Mouse (Mus musculus) limb, embryonic 11.5 days (tissue): ENCODE data around the gene Nt5c2. TPM values are rescaled to one million over a fixed set of nuclear protein-coding genes. Genes with fewer than 3 reads are reported as not detected.

Experiments used
- ATAC-seq: fragments of 200-750 bp; cut with Nextera tagmentation; 2 replicates; pipeline ENCODE4 v1.8.0; 2017; ENCODE audit warnings: low read depth; ENCODE audit not compliant: insufficient number of reproducible peaks, low FRiP score, low TSS enrichment
- DNase-seq: peaks from one replicate; pipeline ENCODE4 v3.0.0-alpha.2; 2015; ENCODE audit warnings: low spot score
- H3K27ac ChIP-seq: fragments of 300-500 bp; sonication (generic); replicated peaks from 2 replicates; pipeline ENCODE4 v1.5.1; 2014; ENCODE audit warnings: low read depth, mild to moderate bottlenecking, low read length
- H3K27me3 ChIP-seq: fragments of 300-500 bp; sonication (generic); 2 replicates; pipeline ENCODE4 v1.6.1; 2014; ENCODE audit warnings: mild to moderate bottlenecking, low read length, mixed read lengths; ENCODE audit not compliant: control insufficient read depth, insufficient read depth
- H3K36me3 ChIP-seq: fragments of 300-500 bp; sonication (generic); 2 replicates; pipeline ENCODE4 v1.6.1; 2014; ENCODE audit warnings: mild to moderate bottlenecking, low read length, moderate library complexity, mixed read lengths; ENCODE audit not compliant: control insufficient read depth, insufficient read depth
- H3K4me1 ChIP-seq: fragments of 300-500 bp; sonication (generic); 2 replicates; pipeline ENCODE4 v1.6.1; 2014; ENCODE audit warnings: low read length, mixed read lengths; ENCODE audit not compliant: control insufficient read depth, insufficient read depth
- H3K4me2 ChIP-seq: fragments of 300-500 bp; sonication (generic); 2 replicates; pipeline ENCODE4 v1.6.1; 2014; ENCODE audit warnings: low read depth, mild to moderate bottlenecking, moderate library complexity; ENCODE audit not compliant: severe bottlenecking
- H3K4me3 ChIP-seq: fragments of 300-500 bp; sonication (generic); 2 replicates; pipeline ENCODE4 v1.5.1; 2014; ENCODE audit warnings: low read depth, low read length
- H3K9ac ChIP-seq: fragments of 300-500 bp; sonication (generic); 2 replicates; pipeline ENCODE4 v1.6.1; 2014; ENCODE audit warnings: mild to moderate bottlenecking, low read length
- H3K9me3 ChIP-seq: fragments of 300-500 bp; sonication (generic); 2 replicates; pipeline ENCODE4 v1.6.1; 2016; ENCODE audit warnings: low read length; ENCODE audit not compliant: control insufficient read depth
- WGBS: fragments of 180-500 bp; shearing (Covaris S2); extraction: QIAGEN DNeasy Blood & Tissue Kit; methylation state at CpG from one replicate; pipeline ENCODE4 v1.1.7; 2014; 5-methylcytosine and 5-hydroxymethylcytosine counted together
- polyA plus RNA-seq: library from polyadenylated mRNA; unstranded; fragments of >200 nt; fragmentation: Nextera tagmentation; extraction: Ambion mirVana; gene quantifications from 2 replicates; pipeline ENCODE4 v1.2.1, GENCODE M21; 2014

The Nt5c2 gene
- polyA plus RNA-seq, 1 experiment from 2014 or later = 94.6 TPM

DNA sequence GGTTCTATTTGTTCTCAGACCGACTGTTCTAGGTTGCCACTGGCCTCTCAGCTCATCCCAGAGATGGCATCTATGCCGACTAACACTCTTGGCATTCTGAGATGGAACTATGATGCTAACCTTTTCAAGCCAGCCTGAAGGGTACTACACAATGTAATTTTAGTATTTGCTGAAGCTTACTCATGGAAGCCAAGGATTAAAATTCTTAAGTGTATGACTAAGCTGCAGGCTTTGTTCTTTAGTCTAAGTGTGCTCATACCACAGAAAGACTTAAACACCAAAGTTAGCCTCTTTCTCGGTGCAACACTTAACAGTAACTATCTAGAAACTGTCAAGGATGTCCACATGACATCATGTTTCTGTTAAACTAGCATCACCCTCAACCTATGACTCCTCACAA is 122.1 kb downstream of the Nt5c2 start:
- H3K27me3 ChIP-seq = no peaks in the 10 kb centered on the region
- DNase-seq (no peak), ATAC-seq (no peak)
- H3K4me3 ChIP-seq = no peak overlapping the region
- no peak overlapping the region for H3K27ac ChIP-seq
- no peaks in the 10 kb centered on the region for H3K4me1 ChIP-seq
- peaks cover 4% of the 10 kb centered on the region; the same call in 1 of the 2 replicates for H3K9me3 ChIP-seq
- no peak overlapping the region for H3K4me2 ChIP-seq
- no peak overlapping the region for H3K9ac ChIP-seq
- WGBS = 94% methylated on average over 3 of the region's 3 CpGs
- H3K36me3 ChIP-seq = peaks cover 29% of the 10 kb centered on the region

GRCm38 (mm10) chr19:46890657-46891056 is 124.3 kb downstream of the Nt5c2 start:
- no peak for ATAC-seq
- no peak overlapping the region for H3K9ac ChIP-seq
- H3K4me2 ChIP-seq = no peak overlapping the region
- no peak overlapping the region for H3K4me3 ChIP-seq
- H3K36me3 ChIP-seq = peaks cover 21% of the 10 kb centered on the region
- no peaks in the 10 kb centered on the region for H3K27me3 ChIP-seq
- no peak overlapping the region for H3K27ac ChIP-seq
- WGBS = 95% methylated on average over 8 of the region's 8 CpGs
- no peaks in the 10 kb centered on the region for H3K4me1 ChIP-seq
- no peaks in the 10 kb centered on the region for H3K9me3 ChIP-seq
- DNase-seq = no peak

GRCm38 (mm10) chr19:46889666-46890065 is 125.3 kb downstream of the Nt5c2 start:
- Histone ChIP-seq H3K4me3 (no peak overlapping the region), H3K9me3 (no peaks in the 10 kb centered on the region), H3K4me2 (no peak overlapping the region), H3K4me1 (no peaks in the 10 kb centered on the region), H3K27me3 (no peaks in the 10 kb centered on the region), H3K36me3 (peaks cover 22% of the 10 kb centered on the region), H3K27ac (no peak overlapping the region), H3K9ac (no peak overlapping the region)
- WGBS = 94% methylated on average over 8 of the region's 8 CpGs
- ATAC-seq (no peak), DNase-seq (no peak)

GRCm38 (mm10) chr19:46887811-46888527 is 127.0 kb downstream of the Nt5c2 start:
- Histone ChIP-seq H3K27me3 (no peaks in the 10 kb centered on the region), H3K4me2 (no peak overlapping the region), H3K9me3 (no peaks in the 10 kb centered on the region), H3K9ac (no peak overlapping the region), H3K27ac (no peak overlapping the region), H3K4me1 (no peaks in the 10 kb centered on the region), H3K4me3 (no peak overlapping the region), H3K36me3 (peaks cover 22% of the 10 kb centered on the region)
- ATAC-seq (no peak), DNase-seq (no peak)
- 84% methylated on average over 14 of the region's 14 CpGs for WGBS

GRCm38 (mm10) chr19:46886826-46887225 is 128.1 kb downstream of the Nt5c2 start:
- 85% methylated on average over 7 of the region's 7 CpGs for WGBS
- Histone ChIP-seq H3K4me1 (no peaks in the 10 kb centered on the region), H3K9me3 (no peaks in the 10 kb centered on the region), H3K9ac (no peak overlapping the region), H3K4me3 (no peak overlapping the region), H3K27me3 (no peaks in the 10 kb centered on the region), H3K27ac (no peak overlapping the region), H3K4me2 (no peak overlapping the region), H3K36me3 (peaks cover 22% of the 10 kb centered on the region)
- DNase-seq = no peak
- ATAC-seq = no peak

DNA sequence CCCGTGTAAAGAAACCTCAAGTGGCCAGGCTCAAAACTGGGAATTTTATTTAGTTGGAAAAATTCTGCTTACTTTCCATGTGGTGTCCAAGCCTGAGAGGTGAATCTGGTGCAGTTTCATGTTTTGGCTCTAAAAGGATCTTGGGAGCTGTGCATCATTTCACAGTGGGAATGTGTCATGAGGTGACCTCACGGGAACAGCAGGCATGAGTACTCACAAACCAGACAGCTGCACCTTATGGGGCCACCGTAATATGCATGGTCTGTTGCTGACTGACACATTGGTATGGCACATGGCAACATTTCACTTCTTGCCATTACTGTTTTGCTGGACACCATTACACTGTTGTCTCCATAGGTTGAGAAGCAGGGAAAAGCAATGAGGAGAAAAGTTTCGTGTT is 129.6 kb downstream of the Nt5c2 start:
- Histone ChIP-seq H3K27ac (no peak overlapping the region), H3K4me1 (no peaks in the 10 kb centered on the region), H3K9me3 (no peaks in the 10 kb centered on the region), H3K9ac (no peak overlapping the region), H3K4me2 (no peak overlapping the region), H3K4me3 (no peak overlapping the region), H3K36me3 (peaks cover 14% of the 10 kb centered on the region), H3K27me3 (no peaks in the 10 kb centered on the region)
- DNase-seq (no peak), ATAC-seq (no peak)
- 91% methylated on average over 4 of the region's 4 CpGs for WGBS

DNA sequence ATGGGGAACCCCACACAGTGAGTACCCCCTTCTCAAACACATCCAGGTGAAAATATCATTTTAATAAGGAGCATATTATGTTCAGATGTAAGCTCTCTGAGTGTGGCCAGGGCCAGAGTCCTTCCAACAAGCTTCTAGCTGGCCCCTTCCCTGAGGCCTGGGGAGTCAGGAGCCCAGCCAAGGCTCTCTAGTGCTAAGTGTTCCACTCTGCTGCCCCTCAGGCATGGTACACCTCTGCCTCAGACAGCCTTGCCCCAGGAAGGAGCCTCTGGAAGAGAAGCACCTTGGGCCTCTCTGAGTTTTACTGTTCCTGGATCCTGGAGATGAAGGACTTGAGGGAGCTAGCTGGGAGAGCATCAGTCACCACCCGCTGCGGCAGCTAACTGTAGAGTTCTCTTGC is 135.1 kb downstream of the Nt5c2 start:
- Histone ChIP-seq H3K27me3 (no peaks in the 10 kb centered on the region), H3K27ac (no peak overlapping the region), H3K9me3 (no peaks in the 10 kb centered on the region), H3K4me2 (no peak overlapping the region), H3K4me3 (no peak overlapping the region), H3K36me3 (peaks cover 2% of the 10 kb centered on the region; the same call in 1 of the 2 replicates), H3K4me1 (no peaks in the 10 kb centered on the region), H3K9ac (no peak overlapping the region)
- DNase-seq (no peak), ATAC-seq (no peak)
- 96% methylated on average over 2 of the region's 2 CpGs for WGBS

DNA sequence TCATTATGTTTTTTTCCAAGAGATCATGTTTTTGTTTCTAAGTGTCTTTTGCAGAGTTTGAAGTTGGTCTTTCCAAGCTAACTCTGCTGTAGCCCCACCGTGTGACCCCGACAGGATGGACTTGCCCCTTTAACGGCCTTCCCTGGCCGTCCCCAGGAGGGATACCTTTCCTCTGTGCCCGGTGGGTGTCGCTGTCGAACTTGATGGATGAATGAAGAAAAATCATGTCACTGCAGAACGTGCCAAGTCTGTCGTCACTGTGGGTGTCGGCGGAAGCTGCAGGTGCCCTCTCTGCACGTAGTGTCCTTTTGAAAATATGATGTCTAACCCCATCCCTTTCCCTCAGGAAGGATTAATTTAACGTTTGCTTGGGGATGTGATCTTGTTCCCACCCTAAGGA is 136.6 kb downstream of the Nt5c2 start:
- H3K36me3 ChIP-seq = peaks cover 2% of the 10 kb centered on the region; the same call in 1 of the 2 replicates
- 56% methylated on average over 13 of the region's 13 CpGs for WGBS
- no peaks in the 10 kb centered on the region for H3K9me3 ChIP-seq
- H3K27me3 ChIP-seq = no peaks in the 10 kb centered on the region
- no peak overlapping the region for H3K4me2 ChIP-seq
- H3K4me1 ChIP-seq = no peaks in the 10 kb centered on the region
- H3K27ac ChIP-seq = no peak overlapping the region
- peak; percentile 39 for DNase-seq
- H3K4me3 ChIP-seq = no peak overlapping the region
- ATAC-seq = no peak
- H3K9ac ChIP-seq = no peak overlapping the region

- H3K27ac ChIP-seq = no peak overlapping the region
- DNase-seq = no peak
- H3K4me1 ChIP-seq = no peaks in the 10 kb centered on the region
- no peak overlapping the region for H3K4me2 ChIP-seq
- no peak overlapping the region for H3K9ac ChIP-seq
- peaks cover 1% of the 10 kb centered on the region; the same call in 1 of the 2 replicates for H3K36me3 ChIP-seq
- H3K4me3 ChIP-seq = no peak overlapping the region
- ATAC-seq = no peak
- no peaks in the 10 kb centered on the region for H3K9me3 ChIP-seq
- WGBS = 94% methylated on average over 13 of the region's 13 CpGs
- no peaks in the 10 kb centered on the region for H3K27me3 ChIP-seq
Measured at GRCm38 (mm10) chr19:46877886-46878285, 137.1 kb downstream of the Nt5c2 start.
